Mouse (Mus musculus): ENCODE measurements around the gene Aldh5a1.

The Aldh5a1 gene

DNA sequence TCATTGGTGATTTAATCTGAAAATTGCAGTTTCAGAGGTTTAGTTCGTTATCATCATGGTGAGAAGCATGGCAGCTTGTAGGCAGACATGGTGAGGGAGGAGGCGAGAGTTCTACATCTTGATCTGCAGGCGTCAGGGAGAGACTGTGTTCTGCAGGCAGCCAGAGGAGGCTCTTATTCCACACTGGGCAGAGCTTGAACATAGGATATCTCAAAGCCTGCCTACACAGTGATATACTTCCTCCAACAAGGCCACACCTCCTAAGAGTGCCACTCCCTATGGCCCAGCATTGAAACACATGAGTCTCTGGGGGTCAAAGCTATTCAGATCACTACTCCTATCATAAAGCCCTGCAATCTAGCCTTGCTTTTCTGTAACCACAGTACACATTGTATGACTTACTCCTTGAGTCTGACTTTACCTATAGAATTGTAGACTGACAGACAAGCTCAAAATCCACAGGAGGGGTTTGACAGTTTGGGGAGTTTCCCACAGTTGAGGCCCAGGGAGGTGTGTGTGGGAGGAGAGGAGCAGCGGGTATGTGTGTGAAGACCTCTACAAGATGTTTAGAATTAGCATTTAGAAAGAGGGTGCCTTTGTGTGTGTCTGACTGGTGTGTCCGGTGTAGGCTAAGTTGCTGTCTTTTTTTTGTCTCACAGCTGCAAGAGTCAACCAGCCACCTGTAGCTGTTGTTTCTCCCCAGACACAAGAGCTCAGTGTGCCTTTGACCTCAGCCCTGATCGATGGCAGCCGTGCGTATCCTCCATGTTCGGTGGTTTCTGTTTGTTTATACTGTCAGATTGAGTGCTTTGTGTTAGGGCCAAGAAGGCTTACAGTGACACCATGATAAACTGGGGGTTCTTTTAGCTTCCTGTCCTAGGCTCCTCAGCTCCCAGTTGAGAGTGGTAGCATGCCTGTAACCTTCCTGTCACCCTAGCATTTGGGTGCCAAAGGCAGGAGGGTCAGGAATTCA lies 70.7 kb downstream of the Aldh5a1 start:
- DNase-seq (ENCODE audit: low spot score) = no peak

DNA sequence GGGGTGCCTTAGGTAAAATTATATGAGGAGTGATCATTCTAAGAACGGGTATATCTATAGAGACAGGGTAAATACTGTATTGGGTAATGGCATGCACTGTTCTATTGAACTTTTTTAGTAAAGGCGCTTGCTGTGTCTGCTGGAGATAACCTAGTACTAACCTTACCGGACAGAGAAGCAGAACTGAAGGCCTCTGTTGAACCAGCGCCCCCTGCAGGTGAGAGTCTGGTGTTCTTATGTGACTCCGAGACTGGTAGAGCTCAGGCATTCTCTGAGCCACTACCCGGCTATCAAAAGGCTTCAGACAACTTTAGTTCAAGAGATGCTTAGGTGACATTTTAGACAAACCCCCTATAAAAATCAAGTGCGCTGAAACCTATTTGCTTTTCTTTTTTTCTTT lies 74.9 kb downstream of the Aldh5a1 start:
- DNase-seq (ENCODE audit: low spot score) = no peak

DNA sequence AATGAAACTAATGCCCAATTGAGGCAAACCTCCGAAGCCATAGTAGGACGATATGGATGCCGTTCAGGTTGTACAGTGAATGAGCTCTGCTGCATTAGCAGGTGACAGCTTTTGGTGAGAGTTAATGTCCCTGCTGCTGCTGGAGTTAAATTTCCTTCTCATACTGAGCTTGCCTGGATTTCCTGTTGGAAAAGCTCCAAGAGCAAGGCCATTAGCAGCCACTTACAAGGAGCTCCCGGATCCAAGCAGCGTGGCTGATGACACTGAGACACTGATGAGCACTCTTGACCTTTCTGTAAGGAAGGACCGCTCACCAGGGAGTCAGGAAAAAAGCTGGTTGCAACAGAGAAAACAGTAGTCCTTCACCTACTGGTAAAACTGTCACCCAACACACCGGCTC lies 75.4 kb downstream of the Aldh5a1 start:
- no peak for DNase-seq (ENCODE audit: low spot score)

DNA sequence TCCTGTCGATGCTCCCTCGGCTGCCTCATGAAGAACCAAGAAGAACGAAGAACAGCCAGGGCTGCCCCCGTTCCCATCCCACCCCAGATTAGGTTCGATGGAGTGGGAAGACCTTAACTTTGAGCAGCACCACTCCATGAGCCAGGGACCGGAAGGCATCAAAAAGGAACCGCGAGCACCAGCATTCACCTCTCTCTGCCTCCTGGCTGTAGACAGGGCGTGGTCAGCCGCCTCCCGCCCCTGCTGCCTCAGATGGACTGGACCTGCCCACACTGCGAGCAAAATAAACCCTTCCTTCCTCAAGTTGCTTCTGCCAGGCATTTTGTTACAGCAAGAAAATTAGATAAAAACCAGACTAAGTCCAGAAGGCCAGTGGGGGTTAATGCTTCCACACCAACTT lies 76.4 kb downstream of the Aldh5a1 start:
- DNase-seq (ENCODE audit: low spot score) = no peak

DNA sequence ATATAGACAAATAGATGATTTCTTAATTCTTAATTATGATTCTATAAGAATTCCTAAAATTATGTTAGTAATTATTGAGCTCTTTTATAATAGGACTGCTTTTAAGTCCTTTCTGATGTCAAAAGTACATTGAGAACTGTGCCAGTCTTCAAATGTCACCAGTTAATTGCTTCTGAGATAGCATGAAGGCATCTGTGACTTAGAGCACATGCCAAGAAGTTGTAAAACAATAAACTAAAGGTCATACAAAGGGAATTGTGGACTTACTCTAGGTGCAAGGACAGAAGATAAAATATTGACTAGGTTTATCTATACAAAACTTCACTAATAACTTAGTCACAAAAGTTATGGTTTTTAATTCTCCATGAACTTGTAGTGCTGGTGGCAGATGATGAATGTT lies 78.3 kb downstream of the Aldh5a1 start:
- no peak for DNase-seq (ENCODE audit: low spot score)
